Mouse (Mus musculus): Measurements from ENCODE around the gene 1190002N15Rik.

The 1190002N15Rik gene

DNA sequence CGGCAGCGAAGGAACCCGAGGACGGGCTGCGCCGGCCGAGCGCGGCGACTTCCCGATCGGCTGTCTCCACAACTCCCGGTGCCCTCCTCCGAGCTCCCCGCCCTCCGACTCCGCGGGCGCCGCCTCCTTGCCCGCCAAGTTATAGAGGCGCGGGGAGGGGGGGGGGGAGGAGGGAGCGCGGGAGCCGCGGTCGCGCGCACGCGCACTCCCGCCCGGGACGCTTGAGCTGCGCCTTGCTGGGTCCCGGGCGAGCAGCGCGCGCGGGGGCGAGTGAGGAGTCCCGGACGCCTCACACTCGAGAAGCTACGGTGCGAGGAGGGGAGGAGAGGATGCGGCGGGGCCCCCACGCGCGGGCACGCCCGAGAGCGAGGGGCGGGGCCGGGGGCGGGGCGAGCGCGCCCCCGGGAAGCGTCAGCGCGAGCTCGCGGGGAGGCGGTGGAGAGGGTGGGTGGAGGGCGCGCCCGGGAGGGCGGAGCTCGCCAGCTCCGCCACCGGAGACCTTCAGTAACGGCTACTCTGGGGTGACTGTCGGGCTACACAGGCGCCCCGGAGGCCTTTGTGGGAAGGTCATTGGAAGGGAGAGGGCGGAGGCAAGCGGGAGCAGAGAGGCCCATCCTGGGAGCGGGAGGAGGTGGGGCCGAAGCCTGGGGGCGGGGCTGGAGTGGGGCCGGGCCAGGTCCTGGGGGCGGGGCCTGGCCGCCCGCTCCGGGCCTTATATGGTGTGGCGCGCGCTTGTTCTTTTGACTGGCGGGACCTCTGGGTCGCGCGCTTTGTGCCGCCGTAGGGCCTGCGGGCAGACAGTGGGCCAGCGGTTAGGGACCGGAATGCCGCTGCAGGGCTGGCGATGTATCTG is at the start of gene 1190002N15Rik:
Gene 1190002N15Rik, minus strand, starts transcription at position 112 of the 853 bp plus-strand sequence.
- peak; percentile 93 to 94 for DNase-seq

DNA sequence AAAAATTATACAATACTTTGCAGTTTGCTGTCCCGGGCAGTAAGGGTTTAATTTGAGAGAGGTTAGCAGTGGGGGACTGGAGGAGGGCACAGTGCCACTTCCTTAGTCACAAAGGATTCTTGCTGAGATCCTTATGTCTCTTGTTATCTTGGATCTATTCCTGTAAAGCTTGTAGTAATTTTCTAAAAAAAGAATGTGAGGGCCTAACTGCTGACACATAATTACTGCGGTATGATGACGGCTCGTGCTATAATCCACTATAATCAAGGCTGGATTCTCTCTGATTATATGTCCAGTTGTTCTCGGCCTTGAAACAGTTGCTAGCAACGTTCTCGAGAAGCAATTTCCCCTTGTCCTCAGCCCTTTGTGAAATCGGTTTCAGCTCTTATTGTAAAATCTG is 44.4 kb upstream of the 1190002N15Rik start:
- no peak for DNase-seq

DNA sequence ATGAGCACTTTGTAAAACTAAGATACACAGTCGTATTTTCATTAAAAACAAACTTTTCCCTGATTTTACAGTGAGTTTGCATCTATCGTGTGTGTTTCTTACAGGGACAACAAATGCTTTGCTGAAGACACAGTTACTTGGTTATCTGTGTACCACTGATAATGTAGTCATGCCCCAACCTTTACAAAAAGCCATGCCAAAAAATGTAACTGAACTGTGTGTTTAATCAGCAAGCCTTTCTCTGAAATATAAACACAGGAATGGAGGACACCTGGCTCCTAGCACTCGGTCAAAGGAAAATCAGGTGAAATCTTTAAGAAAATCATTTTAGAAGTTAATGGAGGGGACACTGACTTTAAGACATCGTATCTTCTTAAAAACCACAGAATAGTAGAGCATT is 43.8 kb upstream of the 1190002N15Rik start:
- no peak for DNase-seq

DNA sequence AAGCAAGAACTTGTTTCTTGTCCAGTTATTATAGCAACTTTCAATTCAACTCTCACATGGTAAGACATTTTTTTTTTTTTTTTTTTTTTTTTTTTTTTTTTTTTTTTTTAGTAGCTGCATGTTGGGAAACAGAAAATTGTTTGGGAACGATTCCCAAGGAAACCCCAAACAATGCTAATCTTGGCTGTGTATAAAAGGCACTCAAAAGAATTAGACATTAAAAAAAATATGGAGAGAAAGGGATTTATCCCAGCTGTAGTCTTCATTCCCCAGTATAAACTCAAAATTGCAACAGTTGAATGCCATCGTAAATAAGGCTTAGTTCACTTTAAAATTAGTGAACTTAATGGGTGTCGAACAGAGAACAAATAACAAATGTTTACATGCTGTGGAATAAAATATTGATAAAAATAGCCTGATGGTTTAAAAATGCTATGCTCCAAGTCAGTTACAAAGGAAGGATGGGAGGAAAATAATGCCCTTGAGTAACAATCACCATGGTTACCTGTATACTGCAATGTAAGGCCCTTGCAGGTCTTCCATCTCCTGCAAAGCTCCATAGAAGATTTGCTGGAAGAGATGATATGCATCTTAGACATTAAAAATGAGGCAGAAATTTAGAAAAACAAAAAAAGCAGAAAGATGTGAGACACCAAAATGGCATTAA is 42.3 kb upstream of the 1190002N15Rik start:
- no peak for DNase-seq

DNA sequence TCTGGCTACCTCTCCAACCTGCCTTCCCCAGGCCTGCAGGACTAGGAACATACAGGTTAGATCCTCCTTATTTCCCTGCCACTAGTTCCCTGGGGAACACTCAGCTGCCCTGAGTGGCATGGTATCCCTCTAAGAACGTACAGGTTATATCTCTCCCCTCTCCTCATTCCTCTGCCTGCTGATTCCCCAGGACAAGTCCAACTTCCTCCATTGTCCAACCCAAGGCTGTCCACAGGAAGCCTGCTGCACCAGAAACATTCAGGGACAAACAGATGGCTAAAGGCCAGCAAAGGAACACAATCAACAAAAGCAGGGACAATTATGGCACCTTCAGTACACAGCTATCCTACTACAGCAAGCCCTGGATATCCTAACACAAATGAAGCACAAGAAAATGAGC is 33.9 kb upstream of the 1190002N15Rik start:
- no peak for DNase-seq

DNA sequence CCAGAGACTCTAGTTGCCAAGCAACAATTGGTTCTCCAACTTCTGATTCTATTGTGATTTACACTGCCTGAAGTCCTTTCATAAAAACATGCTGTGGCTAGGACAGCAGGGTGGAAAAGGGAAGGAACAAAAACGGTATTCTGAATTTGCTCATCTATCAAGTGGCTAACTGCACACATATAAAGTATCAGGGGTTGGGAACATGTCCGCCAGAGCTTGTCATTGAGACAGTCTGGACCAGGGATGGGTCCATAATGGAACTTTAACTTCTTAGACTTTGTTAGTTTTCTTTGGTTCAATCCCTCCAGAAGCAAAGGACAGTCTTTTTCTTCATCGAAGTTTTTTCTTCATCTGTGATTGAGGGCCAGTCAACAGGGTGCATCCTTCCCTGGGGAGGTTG is 30.5 kb upstream of the 1190002N15Rik start:
- DNase-seq, result no peak

DNA sequence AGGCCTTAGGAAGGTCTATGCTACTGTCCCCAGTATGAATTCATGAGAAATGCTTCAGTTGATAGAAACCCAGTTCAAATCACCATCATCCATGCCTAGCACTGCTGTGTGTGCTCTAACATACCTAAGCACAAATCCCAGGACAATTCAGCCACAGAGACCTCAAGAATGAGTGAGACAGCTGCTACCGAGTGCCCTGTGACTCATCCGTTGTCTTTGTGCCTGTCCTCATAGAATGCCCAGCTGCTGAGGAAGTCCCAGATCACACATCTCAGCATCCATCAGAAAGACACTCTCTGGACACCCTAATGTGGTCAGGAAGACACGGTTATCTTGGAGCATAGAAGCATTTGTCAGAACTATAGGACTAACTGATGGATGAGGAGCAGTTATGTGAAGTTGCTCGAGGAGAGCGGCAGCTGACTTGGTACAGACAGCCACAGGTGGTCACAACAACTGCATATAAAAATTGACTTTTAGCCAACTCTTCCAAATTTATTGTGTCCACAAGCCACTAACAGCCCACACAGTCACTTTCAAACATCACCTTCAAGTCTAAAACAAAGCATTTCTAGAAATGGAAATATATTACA is 29.9 kb upstream of the 1190002N15Rik start:
- DNase-seq, result no peak

DNA sequence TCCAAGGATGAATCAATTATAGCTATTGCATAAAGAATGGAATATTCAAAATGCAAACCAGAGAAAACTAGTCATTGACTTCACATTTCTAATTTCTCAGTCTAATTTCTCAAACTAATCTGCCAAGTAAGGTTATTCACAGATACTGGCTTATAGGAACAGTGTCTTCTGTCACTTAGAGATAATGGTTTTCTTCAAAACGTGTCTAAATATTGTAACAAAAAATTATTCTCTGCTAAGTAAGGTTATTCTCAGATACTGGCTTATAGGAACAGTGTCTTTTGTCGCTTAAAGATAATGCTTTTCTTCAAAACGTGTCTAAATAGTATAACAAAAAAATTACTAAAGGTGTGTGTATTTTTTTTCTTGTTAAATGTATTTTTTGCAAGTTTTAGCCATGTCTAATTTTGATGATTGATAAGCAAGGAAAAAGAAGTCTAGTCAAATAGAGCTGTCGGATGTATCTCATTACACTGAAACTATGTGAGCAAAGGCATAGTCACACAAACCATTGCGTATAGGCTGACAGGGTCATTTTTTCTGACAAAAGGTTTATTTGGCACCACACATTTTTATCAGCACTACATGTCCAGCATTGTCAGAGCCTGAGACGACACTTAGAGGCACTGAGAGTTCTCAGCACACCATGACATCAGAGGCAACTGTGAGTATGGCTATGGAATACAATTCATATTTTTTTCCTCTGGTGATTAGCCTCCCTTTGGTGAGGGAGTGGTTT is 19.1 kb upstream of the 1190002N15Rik start:
- DNase-seq, result no peak

DNA sequence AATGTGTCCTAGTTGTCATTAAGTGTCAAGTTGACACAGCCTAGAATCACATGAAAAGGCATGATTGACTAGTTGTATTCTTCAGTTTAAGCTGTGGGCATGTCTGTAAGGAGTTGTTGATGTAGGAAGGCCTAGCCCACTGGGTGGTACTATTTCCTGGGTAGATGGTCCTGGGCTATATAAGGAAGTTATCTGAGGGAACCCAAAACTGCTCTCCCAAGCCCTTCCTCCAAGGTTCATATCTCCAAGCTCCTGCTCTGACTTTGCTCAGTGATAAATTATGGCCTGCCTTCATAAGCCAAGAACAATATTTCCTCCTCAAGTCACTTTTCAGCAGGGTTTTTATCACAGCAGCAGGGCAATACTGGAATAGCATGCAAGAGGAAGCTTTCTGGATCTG is 18.4 kb upstream of the 1190002N15Rik start:
- DNase-seq, result no peak

DNA sequence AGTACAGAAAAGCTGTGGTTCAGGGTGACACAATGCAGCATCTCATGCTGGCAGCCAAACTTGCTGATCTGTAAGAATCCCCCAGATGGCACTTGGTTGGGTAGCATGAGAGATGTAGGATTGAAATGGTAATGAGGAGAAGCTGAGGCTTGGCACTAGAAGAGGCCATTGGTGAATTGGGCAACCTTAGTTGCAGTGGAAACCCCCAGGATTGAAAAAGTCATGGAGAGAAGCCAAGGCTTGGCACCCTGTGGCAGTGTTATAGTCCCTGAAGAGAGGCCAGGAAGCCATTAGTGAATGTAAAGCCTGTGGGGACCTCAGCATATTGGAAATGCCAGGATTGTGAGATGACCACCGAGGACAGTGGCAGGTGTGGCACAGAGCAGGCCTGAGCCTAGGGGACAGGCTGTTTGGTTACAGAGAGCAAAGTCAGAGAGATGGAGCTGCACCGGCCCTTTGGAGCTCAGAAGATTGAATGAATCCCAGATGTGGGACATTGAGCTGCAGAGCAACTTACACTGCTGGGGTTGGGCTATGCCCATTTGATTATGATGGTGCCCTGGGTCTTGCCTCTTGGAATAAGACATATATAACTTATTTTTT is 12.7 kb upstream of the 1190002N15Rik start:
- DNase-seq, result no peak

DNA sequence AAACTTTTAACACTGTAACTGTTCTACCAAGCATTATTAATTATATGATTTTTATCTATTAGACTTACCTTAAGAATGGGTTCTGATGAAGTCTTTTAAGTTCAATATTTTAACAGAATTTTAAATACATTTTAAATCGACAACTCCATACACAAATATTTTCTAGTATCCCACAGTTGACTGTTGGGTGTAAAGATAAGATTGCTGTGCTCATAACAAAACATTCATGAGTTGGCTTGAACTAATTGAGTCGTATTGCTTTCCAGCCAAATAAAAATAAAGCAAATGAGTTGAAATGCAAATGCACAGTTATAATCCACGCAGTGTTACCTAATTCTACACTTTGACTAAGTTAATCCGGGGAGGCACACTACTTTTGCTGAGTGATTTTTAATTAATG is 6.0 kb upstream of the 1190002N15Rik start:
- DNase-seq, result no peak

DNA sequence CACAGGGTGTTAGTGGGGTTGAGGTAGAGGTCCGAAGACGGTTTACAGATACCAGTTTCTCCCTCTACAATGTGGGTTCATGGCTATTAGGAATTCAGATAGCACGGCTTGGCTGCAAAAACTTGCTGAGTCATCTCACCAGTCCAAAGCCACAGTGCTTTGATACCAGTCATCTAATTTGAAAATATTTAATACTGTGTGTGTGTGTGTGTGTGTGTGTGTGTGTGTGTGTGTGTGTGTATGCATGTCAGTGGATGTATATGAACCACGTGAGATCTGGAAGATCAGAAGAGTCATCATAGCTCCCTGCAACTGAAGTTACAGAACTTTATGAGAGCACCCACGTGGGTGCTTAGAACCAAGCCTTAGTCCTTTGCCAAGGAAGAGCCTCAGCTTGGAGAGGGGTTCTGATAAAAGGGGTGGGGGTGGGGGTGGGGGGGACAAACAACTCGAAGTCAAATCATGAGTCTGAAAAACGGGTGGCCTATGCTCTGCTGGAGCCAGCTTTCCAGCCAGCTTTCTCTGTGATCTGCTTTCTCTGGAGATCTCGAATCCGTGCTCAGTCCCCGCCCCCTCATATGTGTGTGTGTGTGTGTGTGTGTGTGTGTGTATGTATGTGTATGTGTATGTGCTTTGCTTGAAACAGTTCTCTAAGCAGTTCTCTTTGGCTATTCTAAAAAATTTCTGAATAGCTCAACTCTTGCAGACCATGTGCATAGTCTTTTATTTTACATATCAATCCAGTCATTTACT is 2.6 kb upstream of the 1190002N15Rik start:
- no peak for DNase-seq

DNA sequence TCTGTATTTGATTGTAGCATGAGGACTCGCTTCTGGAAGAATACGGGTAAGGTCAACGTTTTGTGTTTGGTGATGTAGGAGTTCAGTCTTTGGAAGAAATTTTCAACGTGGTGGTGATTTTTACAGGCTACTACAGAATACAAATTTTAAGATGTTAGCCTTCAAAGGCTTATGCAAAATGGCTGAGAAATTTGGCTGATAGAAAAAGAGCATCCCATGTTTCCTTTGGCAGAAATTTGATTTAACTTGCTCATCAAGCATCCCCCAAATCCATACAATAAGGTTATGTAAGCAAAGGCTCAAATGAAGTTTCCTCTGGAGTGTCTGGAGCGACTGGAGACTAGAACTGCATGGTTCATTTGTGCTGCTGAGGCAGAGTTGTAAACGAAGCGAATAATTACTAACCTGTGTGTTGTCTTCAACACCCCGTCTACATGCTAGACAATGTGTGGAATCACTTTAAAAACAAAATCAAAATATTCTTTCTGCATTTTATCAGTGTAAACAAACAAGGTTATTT is 1.5 kb upstream of the 1190002N15Rik start:
- DNase-seq, result no peak

DNA sequence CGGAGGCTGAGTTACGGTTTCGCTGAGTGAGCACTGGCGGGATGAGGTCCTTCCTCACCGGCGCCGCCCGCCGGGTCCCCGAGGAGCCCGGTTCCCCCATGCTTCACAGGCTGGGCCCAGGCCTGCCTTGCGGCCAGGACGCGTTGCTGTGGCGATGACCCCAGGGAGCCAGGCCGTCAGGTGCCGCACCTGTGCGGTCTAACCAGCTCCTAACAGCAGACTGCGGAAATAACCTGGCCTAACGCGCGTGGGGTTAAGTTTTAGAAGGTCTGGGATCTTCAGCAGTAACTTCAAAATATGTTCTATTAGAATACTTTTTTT is 902 bp upstream of the 1190002N15Rik start:
- no peak for DNase-seq

DNA sequence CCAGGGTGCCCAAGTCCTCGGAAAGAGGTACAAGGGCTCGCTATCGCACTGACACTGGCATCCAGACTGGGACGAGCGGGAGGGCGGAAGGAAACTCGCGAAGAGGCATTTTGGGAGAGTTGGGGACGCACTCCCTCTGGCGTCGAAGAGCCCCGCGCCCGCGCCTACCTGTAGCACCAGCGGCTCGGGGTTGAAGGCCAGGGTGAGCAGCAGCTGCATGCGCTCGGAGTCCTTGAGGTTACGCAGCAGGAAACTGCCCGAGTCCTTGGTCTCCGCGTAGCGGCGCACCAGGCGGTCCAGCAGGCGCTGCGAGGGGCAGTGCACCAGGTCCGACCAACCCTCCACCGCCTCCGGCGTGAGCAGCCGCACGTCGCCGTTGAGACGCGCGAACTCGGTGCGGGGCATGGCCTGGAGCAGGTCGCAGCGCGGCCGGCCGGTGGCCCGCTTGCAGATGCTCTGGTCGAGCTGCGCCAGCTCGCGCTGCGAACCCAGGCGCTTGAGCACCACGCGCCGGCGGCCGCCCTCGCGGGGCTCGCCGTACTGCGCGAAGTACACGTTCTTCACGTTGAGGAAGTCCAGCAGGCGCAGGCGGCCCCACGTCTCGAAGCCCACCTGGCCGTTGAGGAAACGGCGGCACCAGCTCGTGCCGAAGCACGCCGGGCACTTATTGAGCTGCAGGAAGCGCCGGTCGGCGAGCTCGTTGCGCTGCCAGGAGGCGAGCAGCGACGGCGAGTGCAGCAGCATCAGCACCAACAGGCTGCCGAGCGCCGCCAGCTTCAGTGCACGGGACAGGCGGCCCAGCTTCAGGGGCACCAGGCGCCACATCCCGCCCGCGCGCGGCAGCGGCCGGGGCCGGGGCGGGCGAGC is 597 bp downstream of the 1190002N15Rik start:
- DNase-seq, result peak; percentile 73 to 77

DNA sequence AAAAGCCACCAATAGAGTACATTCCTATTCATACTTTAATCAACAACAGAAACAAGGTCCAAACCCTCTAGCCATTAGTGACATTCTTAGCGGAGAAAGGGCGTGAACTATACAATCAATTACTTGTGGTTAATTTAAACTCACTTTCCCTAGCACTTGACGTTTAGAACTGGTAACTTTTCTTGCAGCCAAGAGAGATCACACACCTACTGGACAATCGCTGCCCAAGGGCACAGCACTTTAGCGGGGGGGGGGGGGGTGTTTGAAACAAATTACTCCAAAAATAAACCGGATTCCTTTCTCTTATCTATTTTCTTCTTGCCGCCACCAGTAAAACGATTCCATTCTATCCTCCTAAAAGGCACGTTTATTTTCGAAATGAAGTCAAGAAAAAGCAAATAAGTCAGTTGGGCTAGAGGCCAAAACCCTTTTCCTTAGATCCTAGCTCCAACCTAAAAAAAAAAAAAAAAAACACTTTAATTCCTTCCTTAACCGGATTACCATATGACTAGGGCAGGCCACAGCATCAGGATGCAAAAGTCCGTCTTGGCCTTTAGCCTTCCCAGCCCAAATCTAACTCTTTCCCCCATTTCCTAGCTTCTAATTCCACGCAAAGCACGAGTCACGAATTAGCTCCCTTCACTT is 1.5 kb downstream of the 1190002N15Rik start:
- no peak for DNase-seq

DNA sequence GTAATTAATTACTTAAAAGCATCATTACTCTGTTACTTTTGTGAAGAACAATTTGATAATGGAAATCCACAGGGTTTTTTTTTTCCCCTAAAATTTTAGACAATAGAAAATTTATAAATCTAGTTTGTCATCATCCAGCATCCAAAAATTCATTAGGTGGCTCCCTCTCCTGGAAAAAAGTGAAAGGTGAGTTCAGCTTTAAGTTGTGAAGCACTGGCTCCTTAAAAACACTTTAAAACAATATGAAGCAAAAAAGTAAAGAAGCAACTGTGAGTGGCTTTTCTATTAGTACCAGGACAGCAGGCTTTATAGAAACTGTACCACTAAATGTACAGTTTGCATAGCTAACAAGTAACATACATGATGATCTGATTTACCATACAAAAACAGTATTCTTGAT is 3.1 kb downstream of the 1190002N15Rik start:
- no peak for DNase-seq

DNA sequence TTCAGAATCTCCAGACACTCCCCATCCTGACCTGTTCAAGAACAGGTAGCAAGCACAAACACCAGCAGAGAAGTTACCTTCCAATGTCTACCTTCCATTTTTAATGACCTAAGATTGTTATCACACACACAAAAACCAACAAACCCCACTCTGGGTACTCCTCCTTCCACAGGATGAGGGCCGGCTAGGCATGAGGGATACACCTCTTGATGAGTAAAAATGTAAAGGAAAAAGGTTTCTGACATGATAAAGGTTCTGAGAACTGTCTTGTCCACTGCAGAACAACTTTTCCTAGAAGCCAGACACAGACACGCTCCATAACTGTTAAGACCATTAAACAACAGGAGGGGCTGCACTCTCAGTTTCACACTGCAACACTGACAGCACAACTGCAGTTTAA is 3.7 kb downstream of the 1190002N15Rik start:
- DNase-seq, result no peak

DNA sequence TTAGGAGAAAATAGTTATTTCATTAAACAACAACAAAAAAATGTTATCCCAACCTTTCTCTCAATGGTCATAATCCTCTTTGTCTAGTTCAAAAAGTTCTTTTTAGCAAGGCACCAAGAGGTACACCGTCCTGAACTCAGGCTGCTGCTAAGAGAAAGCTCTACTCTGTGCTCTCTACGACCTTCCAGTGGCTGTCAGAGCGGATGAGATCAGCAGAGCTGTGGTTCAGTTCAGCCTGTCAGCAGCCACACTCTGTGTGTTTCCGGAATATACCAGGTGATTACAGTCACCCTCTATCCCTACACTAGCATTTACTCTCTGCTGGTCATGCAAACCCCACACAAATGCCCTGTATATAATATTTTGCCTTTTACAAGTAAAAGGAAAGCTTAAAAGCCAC is 4.2 kb downstream of the 1190002N15Rik start:
- DNase-seq, result peak in 1 of 2 experiments; percentile 17

DNA sequence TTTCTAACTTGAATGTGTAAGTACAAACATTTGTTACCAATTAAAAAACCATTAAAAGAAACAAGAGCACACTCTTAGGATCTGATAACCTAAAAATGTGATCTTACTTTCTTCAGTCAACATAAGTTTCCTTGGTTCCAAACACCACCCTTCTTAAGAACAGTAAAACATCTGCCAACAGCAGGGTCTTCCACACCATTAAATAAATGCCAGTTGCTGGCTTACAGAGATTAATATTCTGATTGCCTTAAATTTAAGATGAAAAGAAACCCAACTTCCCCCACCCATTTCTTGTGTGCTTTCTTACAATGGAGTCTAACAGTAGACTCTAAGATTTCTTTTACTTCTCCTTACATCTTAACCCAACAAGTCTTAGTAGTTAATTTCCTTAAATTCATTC is 7.9 kb downstream of the 1190002N15Rik start:
- no peak for DNase-seq

All from lung, adult 18-20 months (tissue).